Mouse (Mus musculus) R1 (cell line): ENCODE measurements around the gene Pdhb.

Source experiments
- DNase-seq: peaks from one replicate; pipeline ENCODE4 v3.0.0-alpha.2; 2018; ENCODE audit warnings: low read depth, low spot score

Pdhb gene

GRCm38 (mm10) chr14:8135130-8135529 is 37.7 kb downstream of the Pdhb start:
- DNase-seq: no peak

GRCm38 (mm10) chr14:8134234-8134633 is 38.6 kb downstream of the Pdhb start:
- DNase-seq: no peak

- DNase-seq: no peak
These were observed 40.0 kb downstream of the Pdhb start for GRCm38 (mm10) chr14:8132789-8133188.

- no peak for DNase-seq
These were observed 44.9 kb downstream of the Pdhb start for GRCm38 (mm10) chr14:8127971-8128370.

- peak; percentile 82 for DNase-seq
These were observed 48.6 kb downstream of the Pdhb start for GRCm38 (mm10) chr14:8124046-8124881.

- peak; percentile 72 for DNase-seq
These were observed 49.2 kb downstream of the Pdhb start for GRCm38 (mm10) chr14:8123611-8124010.

GRCm38 (mm10) chr14:8123141-8123540 is 49.7 kb downstream of the Pdhb start:
- no peak for DNase-seq

GRCm38 (mm10) chr14:8119904-8120303 is 52.9 kb downstream of the Pdhb start:
- no peak for DNase-seq

- DNase-seq: no peak
These were observed 53.4 kb downstream of the Pdhb start for GRCm38 (mm10) chr14:8119454-8119853.

GRCm38 (mm10) chr14:8117371-8117770 is 55.5 kb downstream of the Pdhb start:
- DNase-seq: no peak
